Mouse (Mus musculus) forebrain, embryonic 13.5 days (tissue): ENCODE measurements at regions not wholly inside any gene's neighbourhood (a gene's known extent, or its start where the extent isn't known, plus 50 kb on each side); places are given as distances from the start of the nearest gene placed in this dataset.

Experiments used
- ATAC-seq: fragments of 200-750 bp; cut with Nextera tagmentation; 2 replicates; pipeline ENCODE4 v1.8.0; 2017
- H3K27ac ChIP-seq: fragments of 300-500 bp; sonication (generic); 2 replicates; pipeline ENCODE4 v1.5.1; 2015; ENCODE audit warnings: inconsistent platforms, mild to moderate bottlenecking, moderate library complexity
- H3K27me3 ChIP-seq: fragments of 300-500 bp; sonication (generic); 2 replicates; pipeline ENCODE4 v1.6.1; 2015; ENCODE audit warnings: mild to moderate bottlenecking, inconsistent platforms
- H3K36me3 ChIP-seq: fragments of 300-500 bp; sonication (generic); 2 replicates; pipeline ENCODE4 v1.6.1; 2015; ENCODE audit warnings: mild to moderate bottlenecking, inconsistent platforms; ENCODE audit not compliant: poor library complexity, severe bottlenecking
- H3K4me1 ChIP-seq: fragments of 300-500 bp; sonication (generic); 2 replicates; pipeline ENCODE4 v1.6.1; 2015; ENCODE audit warnings: inconsistent platforms
- H3K4me2 ChIP-seq: fragments of 300-500 bp; sonication (generic); 2 replicates; pipeline ENCODE4 v1.6.1; 2015; ENCODE audit warnings: inconsistent platforms, mild to moderate bottlenecking, moderate library complexity
- H3K4me3 ChIP-seq: fragments of 300-500 bp; sonication (generic); 2 replicates; pipeline ENCODE4 v1.5.1; 2015; ENCODE audit warnings: mild to moderate bottlenecking, inconsistent platforms
- H3K9ac ChIP-seq: fragments of 300-500 bp; sonication (generic); 2 replicates; pipeline ENCODE4 v1.6.1; 2015; ENCODE audit warnings: mild to moderate bottlenecking, inconsistent platforms
- H3K9me3 ChIP-seq: fragments of 300-500 bp; sonication (generic); replicated peaks from 2 replicates; pipeline ENCODE4 v1.6.1; 2016; ENCODE audit warnings: inconsistent platforms
- WGBS: fragments of 180-500 bp; shearing (Covaris S2); methylation state at CpG from one replicate; pipeline ENCODE4 v1.1.7; 2015; 5-methylcytosine and 5-hydroxymethylcytosine counted together

GRCm38 (mm10) chr9:41525534-41525933 is 364.0 kb upstream of the Ubash3b start:
- Histone ChIP-seq H3K4me3 (no peak overlapping the region), H3K4me1 (peaks cover 41% of the 10 kb centered on the region), H3K27ac (peak overlapping the region; percentile 84), H3K27me3 (no peaks in the 10 kb centered on the region), H3K36me3 (peaks cover 5% of the 10 kb centered on the region; the same call in 1 of the 2 replicates), H3K4me2 (peak overlapping the region; percentile 30), H3K9me3 (no peaks in the 10 kb centered on the region), H3K9ac (peak overlapping the region; percentile 21; the same call in 1 of the 2 replicates)
- WGBS: 24% methylated on average over 1 of the region's 1 CpGs
- 0 out of 2 replicates have a peak, but pooled peaks have one; percentile 13 for ATAC-seq

- Histone ChIP-seq H3K36me3 (peaks cover 5% of the 10 kb centered on the region; the same call in 1 of the 2 replicates), H3K9ac (0 out of 2 replicates have a peak overlapping the region, but pooled peaks have one; percentile 12), H3K4me3 (no peak overlapping the region), H3K4me2 (no peak overlapping the region), H3K27me3 (no peaks in the 10 kb centered on the region), H3K4me1 (peaks cover 41% of the 10 kb centered on the region), H3K9me3 (no peaks in the 10 kb centered on the region), H3K27ac (peak overlapping the region; percentile 84)
- WGBS: 59% methylated on average over 7 of the region's 7 CpGs
- peak; percentile 82 for ATAC-seq
Measured at GRCm38 (mm10) chr9:41524591-41524990, 363.1 kb upstream of the Ubash3b start.

- Histone ChIP-seq H3K4me2 (no peak overlapping the region), H3K27ac (0 out of 2 replicates have a peak overlapping the region, but pooled peaks have one; percentile 23), H3K36me3 (peaks cover 5% of the 10 kb centered on the region; the same call in 1 of the 2 replicates), H3K4me3 (no peak overlapping the region), H3K27me3 (no peaks in the 10 kb centered on the region), H3K9ac (no peak overlapping the region), H3K4me1 (peaks cover 41% of the 10 kb centered on the region), H3K9me3 (no peaks in the 10 kb centered on the region)
- ATAC-seq: 0 out of 2 replicates have a peak, but pooled peaks have one; percentile 7
- WGBS: 97% methylated on average over 2 of the region's 2 CpGs
Measured at GRCm38 (mm10) chr9:41523969-41524368, 362.5 kb upstream of the Ubash3b start.

GRCm38 (mm10) chr9:41522302-41522701 is 360.8 kb upstream of the Ubash3b start:
- Histone ChIP-seq H3K4me2 (no peak overlapping the region), H3K27me3 (no peaks in the 10 kb centered on the region), H3K27ac (no peak overlapping the region), H3K9ac (no peak overlapping the region), H3K4me3 (no peak overlapping the region), H3K9me3 (no peaks in the 10 kb centered on the region), H3K4me1 (peaks cover 49% of the 10 kb centered on the region), H3K36me3 (peaks cover 12% of the 10 kb centered on the region; the same call in 1 of the 2 replicates)
- ATAC-seq: no peak
- 72% methylated on average over 1 of the region's 1 CpGs for WGBS

GRCm38 (mm10) chr9:41517787-41518186 is 356.3 kb upstream of the Ubash3b start:
- peaks cover 24% of the 10 kb centered on the region for H3K4me1 ChIP-seq
- H3K9ac ChIP-seq: no peak overlapping the region
- H3K27ac ChIP-seq: peak overlapping the region; percentile 36; the same call in 1 of the 2 replicates
- H3K27me3 ChIP-seq: no peaks in the 10 kb centered on the region
- no peak overlapping the region for H3K4me2 ChIP-seq
- no peaks in the 10 kb centered on the region for H3K9me3 ChIP-seq
- H3K36me3 ChIP-seq: peaks cover 11% of the 10 kb centered on the region; the same call in 1 of the 2 replicates
- no peak overlapping the region for H3K4me3 ChIP-seq
- ATAC-seq: no peak
- WGBS: 69% methylated on average over 2 of the region's 2 CpGs

GRCm38 (mm10) chr9:41517053-41517696 is 355.7 kb upstream of the Ubash3b start:
- Histone ChIP-seq H3K27me3 (no peaks in the 10 kb centered on the region), H3K4me2 (no peak overlapping the region), H3K4me1 (peaks cover 24% of the 10 kb centered on the region), H3K9ac (no peak overlapping the region), H3K9me3 (no peaks in the 10 kb centered on the region), H3K27ac (peak overlapping the region; percentile 36; the same call in 1 of the 2 replicates), H3K4me3 (no peak overlapping the region), H3K36me3 (peaks cover 6% of the 10 kb centered on the region; the same call in 1 of the 2 replicates)
- WGBS: 75% methylated on average over 2 of the region's 2 CpGs
- 0 out of 2 replicates have a peak, but pooled peaks have one; percentile 19 for ATAC-seq

GRCm38 (mm10) chr9:41515192-41515591 is 353.7 kb upstream of the Ubash3b start:
- no peak overlapping the region for H3K4me3 ChIP-seq
- no peak overlapping the region for H3K4me2 ChIP-seq
- H3K9me3 ChIP-seq: no peaks in the 10 kb centered on the region
- no peak overlapping the region for H3K27ac ChIP-seq
- no peaks in the 10 kb centered on the region for H3K27me3 ChIP-seq
- H3K9ac ChIP-seq: no peak overlapping the region
- H3K4me1 ChIP-seq: peaks cover 17% of the 10 kb centered on the region
- peaks cover 6% of the 10 kb centered on the region; the same call in 1 of the 2 replicates for H3K36me3 ChIP-seq
- no peak for ATAC-seq

GRCm38 (mm10) chr9:41513701-41514100 is 352.2 kb upstream of the Ubash3b start:
- H3K9me3 ChIP-seq: no peaks in the 10 kb centered on the region
- ATAC-seq: no peak
- no peaks in the 10 kb centered on the region for H3K27me3 ChIP-seq
- no peak overlapping the region for H3K4me2 ChIP-seq
- peaks cover 6% of the 10 kb centered on the region; the same call in 1 of the 2 replicates for H3K36me3 ChIP-seq
- 53% methylated on average over 1 of the region's 1 CpGs for WGBS
- no peak overlapping the region for H3K27ac ChIP-seq
- H3K4me3 ChIP-seq: no peak overlapping the region
- H3K4me1 ChIP-seq: peaks cover 17% of the 10 kb centered on the region
- no peak overlapping the region for H3K9ac ChIP-seq

- ATAC-seq: no peak
- Histone ChIP-seq H3K9ac (no peak overlapping the region), H3K36me3 (peaks cover 10% of the 10 kb centered on the region), H3K4me3 (no peak overlapping the region), H3K4me2 (no peak overlapping the region), H3K27ac (no peak overlapping the region), H3K27me3 (no peaks in the 10 kb centered on the region), H3K9me3 (no peaks in the 10 kb centered on the region), H3K4me1 (no peaks in the 10 kb centered on the region)
- 90% methylated on average over 2 of the region's 2 CpGs for WGBS
Measured at GRCm38 (mm10) chr9:41509597-41509996, 348.1 kb upstream of the Ubash3b start.

GRCm38 (mm10) chr9:41508746-41509145 is 347.2 kb upstream of the Ubash3b start:
- H3K4me1 ChIP-seq: no peaks in the 10 kb centered on the region
- H3K9ac ChIP-seq: no peak overlapping the region
- 96% methylated on average over 5 of the region's 5 CpGs for WGBS
- H3K9me3 ChIP-seq: no peaks in the 10 kb centered on the region
- H3K4me2 ChIP-seq: no peak overlapping the region
- H3K27me3 ChIP-seq: no peaks in the 10 kb centered on the region
- ATAC-seq: no peak
- H3K36me3 ChIP-seq: peaks cover 10% of the 10 kb centered on the region
- H3K27ac ChIP-seq: no peak overlapping the region
- H3K4me3 ChIP-seq: no peak overlapping the region

GRCm38 (mm10) chr9:41498326-41498725 is 336.8 kb upstream of the Ubash3b start:
- no peak for ATAC-seq
- Histone ChIP-seq H3K9ac (no peak overlapping the region), H3K36me3 (peaks cover 12% of the 10 kb centered on the region), H3K27ac (no peak overlapping the region), H3K4me2 (no peak overlapping the region), H3K4me3 (no peak overlapping the region), H3K9me3 (no peaks in the 10 kb centered on the region), H3K4me1 (no peaks in the 10 kb centered on the region), H3K27me3 (no peaks in the 10 kb centered on the region)
- WGBS: 85% methylated on average over 5 of the region's 5 CpGs

- Histone ChIP-seq H3K27ac (no peak overlapping the region), H3K4me2 (no peak overlapping the region)
Measured at GRCm38 (mm10) chr9:41490112-41490511, 328.6 kb upstream of the Ubash3b start.

More at GRCm38 (mm10) chr9:41490112-41490511, 328.6 kb upstream of the Ubash3b start:
- Histone ChIP-seq H3K4me1 (no peaks in the 10 kb centered on the region; the same call in 1 of the 2 replicates), H3K9ac (no peak overlapping the region), H3K9me3 (no peaks in the 10 kb centered on the region), H3K27me3 (no peaks in the 10 kb centered on the region), H3K36me3 (peaks cover 24% of the 10 kb centered on the region), H3K4me3 (no peak overlapping the region)
- ATAC-seq: no peak
- 91% methylated on average over 3 of the region's 3 CpGs for WGBS
